23 mouse cellular contexts compared by ENCODE assay signal in genomic region chr6:86886803-86887202, GRCm38 (mm10). TPM values are rescaled to one million over a fixed set of nuclear protein-coding genes. Genes with fewer than 3 reads are reported as not detected.
DNase-seq lines count a peak whose midpoint lies in the region; ATAC-seq and TF ChIP-seq lines count a peak whose summit lies in the region.
"Had no signal": no experiment of that assay in that cellular context is flagged by ENCODE, and none has a peak within 500 bp of the region (broad histone marks: within the 10 kb centered on the region; RNA-seq: fewer than 3 reads in every experiment).

No protein-coding gene starts in this region.

- 71% methylated on average over 4 of the region's 4 CpGs for WGBS in forebrain, embryonic 15.5 days
- 90% methylated on average over 4 of the region's 4 CpGs for WGBS in forebrain, embryonic 11.5 days
- 42% methylated on average over 4 of the region's 4 CpGs for WGBS in heart, embryonic 13.5 days

- no peak for TF ChIP-seq POLR2A in MEL (IDR thresholded peaks at IDR 0.05; ENCODE audit: control insufficient read depth in 1 of 2, insufficient read depth in 1 of 2, low read depth in 1 of 2, low read length in 2 of 2, poor library complexity in 1 of 2)

- ATAC-seq in forebrain, embryonic 15.5 days (replicated peaks) = no peak
- ATAC-seq in forebrain, embryonic 11.5 days (replicated peaks; ENCODE audit: low FRiP score) = no peak
- ATAC-seq in heart, embryonic 13.5 days (ENCODE audit: extremely low read depth, insufficient number of reproducible peaks, low FRiP score, low TSS enrichment) = no peak
- ATAC-seq: activated CD4-positive, CD25-positive, alpha-beta regulatory T cell, adult 4 months; CD4-positive, CD25-positive, alpha-beta regulatory T cell, adult 4 months had no signal

- TF ChIP-seq RAD21 in MEL (IDR thresholded peaks at IDR 0.05; ENCODE audit: low read depth, low read length) = no peak

- H3K27me3 ChIP-seq in forebrain, embryonic 15.5 days = no peaks in the 10 kb centered on the region
- no peaks in the 10 kb centered on the region for H3K27me3 ChIP-seq in forebrain, embryonic 11.5 days (ENCODE audit: control insufficient read depth, insufficient read depth, low read length)
- H3K27me3 ChIP-seq in heart, embryonic 13.5 days (replicated peaks) = no peaks in the 10 kb centered on the region
- no peaks in the 10 kb centered on the region for H3K27me3 ChIP-seq in MEL (ENCODE audit: control insufficient read depth in 1 of 2, insufficient read depth in 2 of 2, low read length in 2 of 2)
- H3K27me3 ChIP-seq: embryonic facial prominence, embryonic 12.5 days; hindbrain, embryonic 15.5 days; kidney, embryonic 15.5 days; limb, embryonic 15.5 days had no signal

- H3K36me3 ChIP-seq in forebrain, embryonic 15.5 days = no peaks in the 10 kb centered on the region
- no peaks in the 10 kb centered on the region for H3K36me3 ChIP-seq in forebrain, embryonic 11.5 days (ENCODE audit: control insufficient read depth, insufficient read depth, low read length)
- peaks cover 18% of the 10 kb centered on the region for H3K36me3 ChIP-seq in heart, embryonic 13.5 days
- H3K36me3 ChIP-seq in MEL (ENCODE audit: control insufficient read depth in 1 of 2, insufficient read depth in 2 of 2, low read length in 2 of 2) = peaks cover 5 to 50% of the 10 kb centered on the region in 2 experiments; a peak in 3 of 4 replicates

- no peak overlapping the region for H3K4me2 ChIP-seq in forebrain, embryonic 15.5 days (replicated peaks)
- no peak overlapping the region for H3K4me2 ChIP-seq in forebrain, embryonic 11.5 days (ENCODE audit: low read depth, low read length, severe bottlenecking)
- no peak overlapping the region for H3K4me2 ChIP-seq in heart, embryonic 13.5 days
- H3K4me2 ChIP-seq: embryonic facial prominence, embryonic 12.5 days; hindbrain, embryonic 15.5 days; kidney, embryonic 15.5 days; limb, embryonic 15.5 days; lung, embryonic 14.5 days had no signal

- H3K9ac ChIP-seq in forebrain, embryonic 15.5 days (replicated peaks) = no peak overlapping the region
- no peak overlapping the region for H3K9ac ChIP-seq in forebrain, embryonic 11.5 days (ENCODE audit: low read length)
- no peak overlapping the region for H3K9ac ChIP-seq in heart, embryonic 13.5 days
- peak overlapping the region; percentile 40; the same call in 1 of the 2 replicates for H3K9ac ChIP-seq in MEL (ENCODE audit: control insufficient read depth, low read depth, low read length, poor library complexity, severe bottlenecking)
- H3K9ac ChIP-seq: embryonic facial prominence, embryonic 12.5 days; hindbrain, embryonic 15.5 days; kidney, embryonic 15.5 days; limb, embryonic 15.5 days; lung, embryonic 14.5 days had no signal

- H3K4me3 ChIP-seq in forebrain, embryonic 15.5 days = no peak overlapping the region
- H3K4me3 ChIP-seq in forebrain, embryonic 11.5 days (ENCODE audit: low read depth, low read length) = no peak overlapping the region
- no peak overlapping the region for H3K4me3 ChIP-seq in heart, embryonic 13.5 days
- H3K4me3 ChIP-seq in layer of hippocampus, adult 2 months = no peak overlapping the region
- H3K4me3 ChIP-seq in MEL (ENCODE audit: control insufficient read depth in 1 of 2, insufficient read depth in 1 of 2, low read depth in 2 of 2, low read length in 2 of 2) = peak overlapping the region in 1 of 2 experiments; percentile 31; a peak in 1 of 4 replicates
- H3K4me3 ChIP-seq: embryonic facial prominence, embryonic 12.5 days; erythroblast, embryonic 14.5 days; hindbrain, embryonic 15.5 days; kidney, embryonic 15.5 days; limb, embryonic 15.5 days; myocyte had no signal

- H3K27ac ChIP-seq in forebrain, embryonic 15.5 days (replicated peaks) = 0 out of 2 replicates have a peak overlapping the region, but pooled peaks have one; percentile 4
- H3K27ac ChIP-seq in forebrain, embryonic 11.5 days (ENCODE audit: low read depth, low read length) = no peak overlapping the region
- peak overlapping the region; percentile 72 for H3K27ac ChIP-seq in heart, embryonic 13.5 days (replicated peaks)
- H3K27ac ChIP-seq in layer of hippocampus, adult 2 months = peak overlapping the region; percentile 11; the same call in 1 of the 2 replicates
- peak overlapping the region; percentile 90 for H3K27ac ChIP-seq in MEL (ENCODE audit: control insufficient read depth, low read depth, low read length)
- H3K27ac ChIP-seq: embryonic facial prominence, embryonic 12.5 days; hindbrain, embryonic 15.5 days had no signal

- H3K9me3 ChIP-seq in forebrain, embryonic 15.5 days = no peaks in the 10 kb centered on the region
- no peaks in the 10 kb centered on the region for H3K9me3 ChIP-seq in forebrain, embryonic 11.5 days (ENCODE audit: control insufficient read depth, low read length)
- no peaks in the 10 kb centered on the region for H3K9me3 ChIP-seq in heart, embryonic 13.5 days
- no peaks in the 10 kb centered on the region for H3K9me3 ChIP-seq in MEL (replicated peaks; ENCODE audit: insufficient read depth, low read length)
- H3K9me3 ChIP-seq: embryonic facial prominence, embryonic 12.5 days; hindbrain, embryonic 15.5 days; kidney, embryonic 15.5 days; limb, embryonic 15.5 days had no signal

- no peak for TF ChIP-seq CTCF in layer of hippocampus, adult 2 months (conservative IDR thresholded peaks at IDR 0.05)
- TF ChIP-seq CTCF in MEL (IDR thresholded peaks at IDR 0.05 in 2 of 3, conservative IDR thresholded peaks at IDR 0.05 in 1 of 3; ENCODE audit: control insufficient read depth in 1 of 3, insufficient read depth in 1 of 3, low read depth in 2 of 3, low read length in 3 of 3, poor library complexity in 1 of 3, severe bottlenecking in 1 of 3) = no peak

- no peaks in the 10 kb centered on the region; the same call in none of the 2 replicates for H3K4me1 ChIP-seq in forebrain, embryonic 15.5 days
- H3K4me1 ChIP-seq in forebrain, embryonic 11.5 days (replicated peaks; ENCODE audit: control insufficient read depth, insufficient read depth, low read length) = no peaks in the 10 kb centered on the region
- H3K4me1 ChIP-seq in heart, embryonic 13.5 days = peaks cover 37% of the 10 kb centered on the region
- peaks cover 28 to 41% of the 10 kb centered on the region in 2 experiments for H3K4me1 ChIP-seq in MEL (ENCODE audit: control insufficient read depth in 1 of 2, insufficient read depth in 2 of 2, low read length in 2 of 2)

- no peak for TF ChIP-seq EP300 in MEL (IDR thresholded peaks at IDR 0.05; ENCODE audit: low read depth in 1 of 2, low read length in 2 of 2)

- DNase-seq in forebrain, embryonic 11.5 days (ENCODE audit: low spot score) = no peak
- DNase-seq in heart, postnatal 4 days = no peak
- no peak for DNase-seq in layer of hippocampus, adult 2 months (ENCODE audit: low spot score in 2 of 2)
- DNase-seq in layer of hippocampus, adult 9-10 months (ENCODE audit: low spot score) = no peak
- no peak for DNase-seq in MEL (ENCODE audit: low read depth, low spot score)
- DNase-seq in urinary bladder, postnatal 36 days (ENCODE audit: low spot score in 2 of 2) = no peak
- DNase-seq: cerebellum, adult 9-11 months; gastrocnemius, postnatal 10 days; lung, postnatal 36 days; right cerebral cortex, postnatal 14 days; spleen, adult 18-20 months; thymus, postnatal 25 days had no signal

- H3K79me2 ChIP-seq in MEL (ENCODE audit: control insufficient read depth, insufficient read depth, low read length, poor library complexity) = peaks cover 10% of the 10 kb centered on the region

TF ChIP-seq in MEL, 35 proteins besides CTCF, POLR2A, EP300 and RAD21:
- TF ChIP-seq MYC (IDR thresholded peaks at IDR 0.05; ENCODE audit: low read depth, low read length) (no peak), SIN3A (IDR thresholded peaks at IDR 0.05; ENCODE audit: low read length) (no peak), MAFK (IDR thresholded peaks at IDR 0.05; ENCODE audit: borderline replicate concordance, low read depth, low read length) (no peak), MAX (IDR thresholded peaks at IDR 0.05; ENCODE audit: low read length) (no peak), NELFE (IDR thresholded peaks at IDR 0.05; ENCODE audit: low read depth, low read length) (no peak), TBP (IDR thresholded peaks at IDR 0.05; ENCODE audit: low read depth, low read length) (no peak), ETS1 (IDR thresholded peaks at IDR 0.05; ENCODE audit: low read depth, low read length) (no peak), CHD2 (IDR thresholded peaks at IDR 0.05; ENCODE audit: low read length) (no peak), USF2 (IDR thresholded peaks at IDR 0.05; ENCODE audit: borderline replicate concordance in 1 of 2, insufficient read depth in 1 of 2, low read depth in 1 of 2, low read length in 2 of 2) (no peak), POLR2AphosphoS5 (IDR thresholded peaks at IDR 0.05; ENCODE audit: borderline replicate concordance, low read depth, low read length) (no peak), POLR2AphosphoS2 (IDR thresholded peaks at IDR 0.05; ENCODE audit: low read length) (no peak), RCOR1 (IDR thresholded peaks at IDR 0.05; ENCODE audit: low read depth, low read length) (no peak), KAT2A (conservative IDR thresholded peaks at IDR 0.05; ENCODE audit: low read depth, low read length) (no peak), GABPA (IDR thresholded peaks at IDR 0.05; ENCODE audit: low read depth, low read length) (no peak), BHLHE40 (IDR thresholded peaks at IDR 0.05; ENCODE audit: borderline replicate concordance, low read depth, low read length) (no peak), ZMIZ1 (IDR thresholded peaks at IDR 0.05; ENCODE audit: low read depth, low read length) (no peak), MYB (IDR thresholded peaks at IDR 0.05; ENCODE audit: low read depth, low read length) (no peak), JUND (IDR thresholded peaks at IDR 0.05; ENCODE audit: low read depth, low read length) (no peak), GATA1 (IDR thresholded peaks at IDR 0.05; ENCODE audit: low read depth, low read length) (no peak), SMC3 (IDR thresholded peaks at IDR 0.05; ENCODE audit: low read depth, low read length) (no peak)

RNA-seq across cellular contexts. Expression of gene Aak1, which starts 37.5 kb away (rescaled TPM):
- polyA plus RNA-seq in forebrain, embryonic 15.5 days (2015; fragmentation: Nextera tagmentation; extraction: Ambion mirVana) = 36.1 and 39.3 TPM in 2 replicates
- 21.9 and 23.2 TPM in 2 replicates for polyA plus RNA-seq in forebrain, embryonic 11.5 days (2014; fragmentation: Nextera tagmentation; extraction: Ambion mirVana)
- polyA plus RNA-seq in heart, embryonic 13.5 days (2015; fragmentation: Nextera tagmentation; extraction: Ambion mirVana) = 16.1 and 18.2 TPM in 2 replicates
- total RNA-seq in heart, postnatal 4 days (2021) = 100 to 1,000 TPM in 1 of 2 experiments, 10 to 100 TPM in 1; 99.0 to 109 TPM
- total RNA-seq in layer of hippocampus, adult 2 months (2021) = 100 to 1,000 TPM; 445 to 462 TPM
- total RNA-seq in MEL (2012; rRNA removed) = 6.4 and 7.2 TPM in 2 replicates
- 100 to 1,000 TPM in 1 of 2 experiments, 10 to 100 TPM in 1; 25.4 to 353 TPM for polyA plus RNA-seq in MEL (2012; ENCODE audit: insufficient read depth in 1 of 2, insufficient read length in 2 of 2, low read depth in 1 of 2, low replicate concordance in 2 of 2, missing spikeins in 1 of 2)
